Comparison of ENCODE assay signal across 10 mouse cellular contexts in the genomic region with DNA sequence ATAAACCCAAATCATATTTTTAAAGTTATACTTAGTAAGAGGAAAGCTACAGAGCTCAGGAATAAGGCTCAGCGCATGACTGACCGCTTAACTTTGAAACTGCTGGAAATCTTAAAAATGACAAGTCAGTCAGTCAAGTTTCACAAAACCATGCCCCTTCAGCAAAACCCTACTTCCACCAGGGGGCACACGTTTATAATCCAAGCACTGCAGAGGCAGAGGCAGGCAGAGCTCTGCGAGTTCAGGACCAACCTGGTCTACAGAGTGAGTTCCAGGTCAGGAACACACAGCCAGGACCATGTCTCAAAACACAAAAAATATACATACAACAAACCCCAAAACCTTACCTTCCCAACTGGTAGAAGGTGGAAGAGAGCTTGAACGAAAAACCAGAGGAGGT. TPM values are rescaled to one million over a fixed set of nuclear protein-coding genes. Genes with fewer than 3 reads are reported as not detected.
DNase-seq lines count a peak whose midpoint lies in the region; ATAC-seq and TF ChIP-seq lines count a peak whose summit lies in the region.
"Had no signal": no experiment of that assay in that cellular context is flagged by ENCODE, and none has a peak within 500 bp of the region (broad histone marks: within the 10 kb centered on the region; RNA-seq: fewer than 3 reads in every experiment).

No protein-coding gene starts in this region.

- H3K27ac ChIP-seq in kidney, adult 2 months (ENCODE audit: insufficient read depth, low read depth, low read length), result no peak overlapping the region
- H3K27ac ChIP-seq in liver, postnatal 0 days (ENCODE audit: low read depth), result no peak overlapping the region
- H3K27ac ChIP-seq: hindbrain, embryonic 15.5 days; liver, embryonic 15.5 days had no signal

- H3K4me1 ChIP-seq in kidney, adult 2 months (ENCODE audit: control insufficient read depth, insufficient read depth, low read length), result no peaks in the 10 kb centered on the region
- peaks cover 23% of the 10 kb centered on the region for H3K4me1 ChIP-seq in E14TG2a.4 (replicated peaks; ENCODE audit: low read depth, low read length)
- H3K4me1 ChIP-seq in liver, postnatal 0 days (ENCODE audit: insufficient read depth), result no peaks in the 10 kb centered on the region
- H3K4me1 ChIP-seq: hindbrain, embryonic 15.5 days; liver, embryonic 15.5 days had no signal

- peaks cover 3% of the 10 kb centered on the region; the same call in 1 of the 2 replicates for H3K36me3 ChIP-seq in kidney, adult 2 months (ENCODE audit: control insufficient read depth, insufficient read depth, low read length)
- H3K36me3 ChIP-seq in E14TG2a.4 (ENCODE audit: insufficient read depth, low read length), result peaks cover 96% of the 10 kb centered on the region
- peaks cover 89% of the 10 kb centered on the region for H3K36me3 ChIP-seq in liver, postnatal 0 days (replicated peaks; ENCODE audit: insufficient read depth, low read length)
- H3K36me3 ChIP-seq in splenic B cell, adult 2 months (ENCODE audit: control insufficient read depth, insufficient read depth, low read length, poor library complexity, severe bottlenecking), result peaks cover 21% of the 10 kb centered on the region

- no peak for TF ChIP-seq EP300 in liver, postnatal 0 days (IDR thresholded peaks at IDR 0.05; ENCODE audit: low read depth)

- H3K27me3 ChIP-seq in kidney, adult 2 months (replicated peaks; ENCODE audit: control insufficient read depth, insufficient read depth, low read length), result no peaks in the 10 kb centered on the region
- H3K27me3 ChIP-seq in E14TG2a.4 (ENCODE audit: insufficient read depth, low read length), result no peaks in the 10 kb centered on the region
- no peaks in the 10 kb centered on the region for H3K27me3 ChIP-seq in liver, postnatal 0 days (ENCODE audit: insufficient read depth, low read length)
- no peaks in the 10 kb centered on the region for H3K27me3 ChIP-seq in splenic B cell, adult 2 months (ENCODE audit: control insufficient read depth, insufficient read depth, low read length, poor library complexity, severe bottlenecking)
- H3K27me3 ChIP-seq: hindbrain, embryonic 15.5 days; liver, embryonic 15.5 days had no signal

- 87% methylated on average over 5 of the region's 5 CpGs for WGBS in kidney, adult 2 months
- 81% methylated on average over 5 of the region's 5 CpGs for WGBS in liver, postnatal 0 days (ENCODE audit: insufficient replicate concordance)

- DNase-seq in kidney, adult 2 months, result peak; percentile 21
- DNase-seq in kidney, adult 18-20 months, result no peak
- DNase-seq in liver, postnatal 0 days, result peak; percentile 46
- peak; percentile 79 for DNase-seq in splenic B cell, adult 2 months (ENCODE audit: low read depth, low spot score)
- DNase-seq in urinary bladder, postnatal 4 days (ENCODE audit: low spot score in 2 of 2), result no peak
- no peak for DNase-seq in cerebellum, adult 18-20 months
- DNase-seq in ovary, adult 18-20 months (ENCODE audit: low spot score), result no peak

- no peak for ATAC-seq in liver, postnatal 0 days

- no peak overlapping the region for H3K4me3 ChIP-seq in kidney, adult 2 months (ENCODE audit: insufficient read depth, low read depth, low read length)
- no peak overlapping the region for H3K4me3 ChIP-seq in E14TG2a.4 (replicated peaks; ENCODE audit: low read length)
- H3K4me3 ChIP-seq in liver, postnatal 0 days (ENCODE audit: low read depth, low read length), result no peak overlapping the region
- H3K4me3 ChIP-seq: hindbrain, embryonic 15.5 days; liver, embryonic 15.5 days had no signal

- H3K9ac ChIP-seq in liver, postnatal 0 days (replicated peaks), result no peak overlapping the region
- H3K9ac ChIP-seq: hindbrain, embryonic 15.5 days; liver, embryonic 15.5 days had no signal

- H3K4me2 ChIP-seq in liver, postnatal 0 days (ENCODE audit: low read depth, low read length), result no peak overlapping the region
- H3K4me2 ChIP-seq: hindbrain, embryonic 15.5 days; liver, embryonic 15.5 days had no signal

- H3K9me3 ChIP-seq in E14TG2a.4 (ENCODE audit: low read length), result no peaks in the 10 kb centered on the region
- no peaks in the 10 kb centered on the region for H3K9me3 ChIP-seq in liver, postnatal 0 days (ENCODE audit: low read length)
- H3K9me3 ChIP-seq: hindbrain, embryonic 15.5 days; liver, embryonic 15.5 days had no signal

- TF ChIP-seq CTCF in kidney, adult 2 months (conservative IDR thresholded peaks at IDR 0.05; ENCODE audit: insufficient read depth, insufficient read length, low read depth, low read length), result peak; percentile 41
- TF ChIP-seq CTCF in E14TG2a.4 (conservative IDR thresholded peaks at IDR 0.05; ENCODE audit: low read length), result peak; percentile 39
- peak; percentile 63 for TF ChIP-seq CTCF in liver, postnatal 0 days (IDR thresholded peaks at IDR 0.05; ENCODE audit: low read depth)

- TF ChIP-seq POLR2A in kidney, adult 2 months (IDR thresholded peaks at IDR 0.05; ENCODE audit: low read depth, low read length), result no peak

RNA-seq across cellular contexts. Expression of a gene that starts 14.5 kb away (rescaled TPM):
- 11.5 and 14.5 TPM in 2 replicates for polyA plus RNA-seq in kidney, adult 2 months (2012; rRNA removed)
- 107 and 119 TPM in 2 replicates for polyA plus RNA-seq in liver, postnatal 0 days (2015; fragmentation: Nextera tagmentation; extraction: Ambion mirVana)

Comparison
In these comparisons a context has a peak if more than half of its experiments do, and no peak if none do; other contexts are left out.
1. DNase-seq: peak in kidney, adult 2 months (single experiment), liver, postnatal 0 days (single experiment) and splenic B cell, adult 2 months (single experiment); none in kidney, adult 18-20 months (single experiment), urinary bladder, postnatal 4 days (0 of 2), cerebellum, adult 18-20 months (0 of 2) and ovary, adult 18-20 months (single experiment).
2. Peak in every context shown above with its lines, with median percentiles within 50 percentile points of each other: CTCF ChIP-seq.